Mouse (Mus musculus) embryonic facial prominence, embryonic 13.5 days (tissue): Measurements from ENCODE around the gene Ggt5. TPM values are rescaled to one million over a fixed set of nuclear protein-coding genes. Genes with fewer than 3 reads are reported as not detected.

Experiments used
- ATAC-seq: fragments of 200-750 bp; cut with Nextera tagmentation; 2 replicates; pipeline ENCODE4 v1.8.0; 2017; ENCODE audit warnings: low read depth; ENCODE audit not compliant: insufficient number of reproducible peaks, insufficient read depth, low FRiP score, low TSS enrichment
- H3K27ac ChIP-seq: fragments of 300-500 bp; sonication (generic); 2 replicates; pipeline ENCODE4 v1.5.1; 2015; ENCODE audit warnings: moderate library complexity, mild to moderate bottlenecking, inconsistent platforms
- H3K27me3 ChIP-seq: fragments of 300-500 bp; sonication (generic); 2 replicates; pipeline ENCODE4 v1.6.1; 2015; ENCODE audit warnings: mild to moderate bottlenecking, inconsistent platforms
- H3K36me3 ChIP-seq: fragments of 300-500 bp; sonication (generic); 2 replicates; pipeline ENCODE4 v1.6.1; 2015; ENCODE audit warnings: mild to moderate bottlenecking, inconsistent platforms
- H3K4me1 ChIP-seq: fragments of 300-500 bp; sonication (generic); 2 replicates; pipeline ENCODE4 v1.6.1; 2015; ENCODE audit warnings: inconsistent platforms
- H3K4me2 ChIP-seq: fragments of 300-500 bp; sonication (generic); 2 replicates; pipeline ENCODE4 v1.6.1; 2015; ENCODE audit warnings: moderate library complexity, mild to moderate bottlenecking, inconsistent platforms
- H3K4me3 ChIP-seq: fragments of 300-500 bp; sonication (generic); 2 replicates; pipeline ENCODE4 v1.5.1; 2015; ENCODE audit warnings: mild to moderate bottlenecking, inconsistent platforms
- H3K9ac ChIP-seq: fragments of 300-500 bp; sonication (generic); 2 replicates; pipeline ENCODE4 v1.6.1; 2015; ENCODE audit warnings: mild to moderate bottlenecking, inconsistent platforms
- H3K9me3 ChIP-seq: fragments of 300-500 bp; sonication (generic); 2 replicates; pipeline ENCODE4 v1.6.1; 2016; ENCODE audit warnings: inconsistent platforms
- WGBS: fragments of 180-500 bp; shearing (Covaris S2); methylation state at CpG from one replicate; pipeline ENCODE4 v1.1.7; 2015; ENCODE audit warnings: mixed read lengths; 5-methylcytosine and 5-hydroxymethylcytosine counted together
- polyA plus RNA-seq: library from polyadenylated mRNA; unstranded; fragments of >200 nt; fragmentation: Nextera tagmentation; extraction: Ambion mirVana; gene quantifications from 2 replicates; pipeline ENCODE4 v1.2.1, GENCODE M21; 2015

Ggt5 gene
- polyA plus RNA-seq, 1 experiment from 2014 or later, result 0.96 TPM

- Histone ChIP-seq H3K9ac (peak overlapping the region; percentile 60; the same call in 1 of the 2 replicates), H3K4me3 (peak overlapping the region; percentile 10; the same call in 1 of the 2 replicates)
Measured at GRCm38 (mm10) chr10:75589651-75590050, 511 bp downstream of the Ggt5 start.

GRCm38 (mm10) chr10:75591211-75591894 is 2.2 kb downstream of the Ggt5 start:
- H3K4me3 ChIP-seq, result no peak overlapping the region
- 78% methylated on average over 12 of the region's 12 CpGs for WGBS
- no peak overlapping the region for H3K27ac ChIP-seq
- no peaks in the 10 kb centered on the region for H3K27me3 ChIP-seq
- H3K36me3 ChIP-seq, result no peaks in the 10 kb centered on the region
- ATAC-seq, result no peak
- peaks cover 13% of the 10 kb centered on the region for H3K4me1 ChIP-seq
- H3K9ac ChIP-seq, result no peak overlapping the region
- no peaks in the 10 kb centered on the region for H3K9me3 ChIP-seq
- H3K4me2 ChIP-seq, result no peak overlapping the region

More at GRCm38 (mm10) chr10:75589651-75590050, 511 bp downstream of the Ggt5 start:
- peak overlapping the region; percentile 35 for H3K4me2 ChIP-seq
- WGBS, result 73% methylated on average over 16 of the region's 16 CpGs
- no peaks in the 10 kb centered on the region for H3K9me3 ChIP-seq
- peaks cover 17% of the 10 kb centered on the region for H3K4me1 ChIP-seq
- no peaks in the 10 kb centered on the region for H3K36me3 ChIP-seq
- ATAC-seq, result no peak
- H3K27me3 ChIP-seq, result no peaks in the 10 kb centered on the region
- peak overlapping the region; percentile 60; the same call in 1 of the 2 replicates for H3K27ac ChIP-seq

- H3K9ac ChIP-seq, result no peak overlapping the region
- H3K4me2 ChIP-seq, result no peak overlapping the region
- no peak overlapping the region for H3K4me3 ChIP-seq
- H3K36me3 ChIP-seq, result no peaks in the 10 kb centered on the region
- H3K27me3 ChIP-seq, result no peaks in the 10 kb centered on the region
- WGBS, result 82% methylated on average over 7 of the region's 7 CpGs
- H3K27ac ChIP-seq, result no peak overlapping the region
- peaks cover 13% of the 10 kb centered on the region for H3K4me1 ChIP-seq
- peaks cover 7% of the 10 kb centered on the region; the same call in 1 of the 2 replicates for H3K9me3 ChIP-seq
- ATAC-seq, result no peak
Measured at GRCm38 (mm10) chr10:75592585-75592984, 3.4 kb downstream of the Ggt5 start.

DNA sequence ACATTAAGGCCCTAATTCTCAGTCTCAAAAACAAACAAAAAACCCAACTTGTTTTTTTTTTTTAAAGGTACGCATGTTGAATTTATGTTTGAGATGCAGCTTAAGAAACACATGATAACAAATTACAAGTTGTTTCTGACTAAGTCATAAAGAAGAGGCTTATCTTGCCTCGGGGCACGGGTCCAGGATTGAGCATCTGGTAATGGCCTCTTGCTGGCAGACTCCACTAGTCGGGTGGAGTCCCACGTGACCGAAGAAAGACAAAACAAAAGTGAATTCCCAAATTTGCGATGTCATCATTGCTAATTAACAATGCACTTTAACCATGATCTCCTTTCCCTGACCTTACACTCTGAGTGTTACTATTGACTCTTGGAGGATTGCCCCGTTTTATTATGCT is 6.8 kb downstream of the Ggt5 start:
- no peak overlapping the region for H3K4me3 ChIP-seq
- no peak for ATAC-seq
- no peak overlapping the region for H3K4me2 ChIP-seq
- H3K9ac ChIP-seq, result no peak overlapping the region
- H3K36me3 ChIP-seq, result no peaks in the 10 kb centered on the region
- H3K27ac ChIP-seq, result no peak overlapping the region
- 81% methylated on average over 8 of the region's 8 CpGs for WGBS
- H3K4me1 ChIP-seq, result no peaks in the 10 kb centered on the region; the same call in 1 of the 2 replicates
- peaks cover 13% of the 10 kb centered on the region; the same call in 1 of the 2 replicates for H3K9me3 ChIP-seq
- H3K27me3 ChIP-seq, result no peaks in the 10 kb centered on the region

- Histone ChIP-seq H3K4me2 (no peak overlapping the region), H3K9ac (no peak overlapping the region), H3K9me3 (peaks cover 13% of the 10 kb centered on the region; the same call in 1 of the 2 replicates), H3K36me3 (no peaks in the 10 kb centered on the region), H3K27ac (no peak overlapping the region), H3K4me3 (no peak overlapping the region), H3K4me1 (no peaks in the 10 kb centered on the region), H3K27me3 (no peaks in the 10 kb centered on the region)
- 81% methylated on average over 7 of the region's 7 CpGs for WGBS
- ATAC-seq, result no peak
Measured at GRCm38 (mm10) chr10:75600189-75600730, 11.1 kb downstream of the Ggt5 start.

DNA sequence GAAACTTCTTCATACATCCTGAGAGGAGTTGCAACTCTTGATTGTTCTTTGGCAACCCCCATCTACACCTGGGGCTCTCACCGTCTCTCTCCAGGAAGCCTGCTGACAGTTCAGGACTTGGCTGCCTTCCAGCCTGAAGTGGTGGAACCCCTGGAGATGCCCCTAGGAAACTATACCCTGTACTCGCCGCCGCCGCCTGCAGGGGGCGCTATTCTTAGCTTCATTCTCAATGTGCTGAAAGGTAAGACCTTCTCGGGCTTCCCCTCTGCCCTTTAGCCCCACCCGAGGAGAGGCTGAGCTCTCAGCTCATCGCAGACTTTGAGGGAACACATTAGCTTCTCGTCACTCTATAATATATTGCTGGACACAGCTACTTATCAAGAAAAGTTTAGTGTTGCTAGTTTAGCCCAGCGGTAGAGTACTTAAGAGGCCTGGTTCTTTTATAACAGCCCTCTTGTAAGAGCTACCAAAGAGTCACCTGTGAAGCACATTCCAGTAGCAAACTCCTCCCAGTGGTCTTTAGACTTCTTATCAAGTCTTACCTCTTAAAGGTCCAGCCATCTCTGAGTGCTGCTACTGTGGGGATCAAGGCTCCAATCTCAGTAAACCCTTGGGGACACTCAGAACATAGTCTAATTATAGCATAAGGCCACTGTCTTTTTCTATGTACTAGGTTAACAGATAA is 16.2 kb downstream of the Ggt5 start:
- WGBS, result 40% methylated on average over 11 of the region's 11 CpGs
- H3K27ac ChIP-seq, result no peak overlapping the region
- H3K9me3 ChIP-seq, result no peaks in the 10 kb centered on the region
- no peaks in the 10 kb centered on the region for H3K36me3 ChIP-seq
- H3K4me2 ChIP-seq, result no peak overlapping the region
- no peak for ATAC-seq
- H3K4me1 ChIP-seq, result no peaks in the 10 kb centered on the region
- no peak overlapping the region for H3K9ac ChIP-seq
- no peaks in the 10 kb centered on the region for H3K27me3 ChIP-seq
- no peak overlapping the region for H3K4me3 ChIP-seq

DNA sequence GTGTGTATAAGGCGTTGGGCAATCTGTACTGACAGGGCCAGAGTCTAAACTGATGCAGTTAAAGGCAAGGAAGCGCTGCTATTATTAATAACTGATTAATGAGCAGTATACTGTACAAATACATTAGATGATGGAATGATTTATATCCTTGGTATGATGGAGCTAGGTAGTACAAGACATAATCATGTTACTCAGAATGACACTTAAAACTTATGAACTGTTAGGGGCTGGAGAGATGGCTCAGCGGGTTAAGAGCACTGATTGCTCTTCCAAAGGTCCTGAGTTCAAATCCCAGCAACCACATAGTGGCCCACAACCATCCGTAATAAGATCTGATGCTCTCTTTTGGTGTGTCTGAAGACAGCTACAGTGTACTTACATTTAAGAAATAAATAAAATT is 18.1 kb downstream of the Ggt5 start:
- Histone ChIP-seq H3K9me3 (no peaks in the 10 kb centered on the region), H3K4me2 (no peak overlapping the region), H3K27me3 (no peaks in the 10 kb centered on the region), H3K27ac (no peak overlapping the region), H3K4me1 (no peaks in the 10 kb centered on the region), H3K36me3 (no peaks in the 10 kb centered on the region), H3K4me3 (no peak overlapping the region), H3K9ac (no peak overlapping the region)
- ATAC-seq, result no peak
- WGBS, result 88% methylated on average over 4 of the region's 4 CpGs

DNA sequence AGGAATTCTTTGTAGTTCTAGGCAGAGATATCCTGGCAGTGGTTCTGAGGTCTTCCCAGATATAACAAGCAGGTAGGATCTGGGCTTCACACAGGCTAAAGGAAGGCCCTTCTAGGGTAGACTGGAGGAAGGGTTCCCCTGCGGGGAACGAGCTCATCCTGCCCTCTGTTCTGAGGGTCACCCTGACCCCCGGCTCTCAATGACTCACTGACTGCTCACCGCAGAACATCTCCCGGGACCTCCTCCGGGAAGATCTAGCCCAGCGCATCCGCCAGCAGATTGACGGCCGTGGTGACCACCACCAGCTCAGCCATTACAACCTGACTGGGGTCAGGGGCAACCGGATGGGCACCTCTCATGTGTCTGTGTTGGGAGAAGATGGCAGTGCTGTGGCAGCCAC is 19.8 kb downstream of the Ggt5 start:
- Histone ChIP-seq H3K4me2 (no peak overlapping the region), H3K9me3 (no peaks in the 10 kb centered on the region), H3K4me3 (no peak overlapping the region), H3K9ac (no peak overlapping the region), H3K36me3 (no peaks in the 10 kb centered on the region), H3K27me3 (no peaks in the 10 kb centered on the region), H3K4me1 (no peaks in the 10 kb centered on the region), H3K27ac (no peak overlapping the region)
- WGBS, result 92% methylated on average over 11 of the region's 11 CpGs
- ATAC-seq, result no peak

DNA sequence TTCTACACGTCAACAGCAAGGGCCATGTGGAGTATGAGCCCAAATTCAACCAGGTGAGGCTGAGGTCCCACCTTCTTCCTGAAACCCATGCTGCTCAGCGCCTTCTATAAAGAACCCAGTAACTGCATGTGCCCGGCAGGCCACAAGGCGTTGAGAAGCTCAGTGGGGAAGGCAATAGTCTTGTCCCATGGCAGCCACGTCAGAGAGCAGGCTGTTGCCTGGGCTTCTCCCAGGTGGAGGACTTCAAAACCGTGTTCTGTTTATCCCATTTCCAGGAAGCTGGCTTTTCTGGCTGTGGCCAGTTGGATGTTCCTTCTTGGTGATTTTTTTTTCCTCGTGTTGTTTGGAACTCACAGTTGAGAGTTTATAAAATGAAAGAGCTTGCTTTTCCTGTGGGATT is 21.3 kb downstream of the Ggt5 start:
- WGBS, result 63% methylated on average over 7 of the region's 7 CpGs
- Histone ChIP-seq H3K4me2 (no peak overlapping the region), H3K27ac (no peak overlapping the region), H3K9me3 (no peaks in the 10 kb centered on the region), H3K36me3 (no peaks in the 10 kb centered on the region), H3K4me3 (no peak overlapping the region), H3K9ac (no peak overlapping the region), H3K4me1 (no peaks in the 10 kb centered on the region), H3K27me3 (no peaks in the 10 kb centered on the region)
- no peak for ATAC-seq

DNA sequence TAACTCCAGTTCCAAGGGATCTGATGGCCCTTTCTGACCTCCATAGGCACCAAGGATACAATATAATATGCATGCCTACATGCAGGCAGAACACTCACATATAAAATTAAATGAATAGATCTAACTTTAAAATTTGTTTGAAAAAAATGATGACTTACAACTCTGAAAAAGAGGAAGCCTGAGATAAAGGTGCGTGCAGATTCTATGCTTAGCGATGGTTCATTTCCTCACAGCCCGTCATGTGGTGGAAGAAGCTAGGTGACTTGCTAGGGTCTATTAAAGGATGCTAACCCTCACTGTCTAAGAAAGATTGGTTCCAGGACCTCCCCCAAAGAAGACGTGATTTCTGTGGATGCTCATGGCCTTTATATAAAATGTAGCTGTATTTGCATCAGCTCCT is 26.9 kb downstream of the Ggt5 start:
- WGBS, result 92% methylated on average over 4 of the region's 4 CpGs
- ATAC-seq, result no peak
- no peaks in the 10 kb centered on the region for H3K27me3 ChIP-seq

GRCm38 (mm10) chr10:75620818-75621217 is 31.7 kb downstream of the Ggt5 start:
- Histone ChIP-seq H3K27me3 (no peaks in the 10 kb centered on the region), H3K4me3 (no peak overlapping the region), H3K4me1 (no peaks in the 10 kb centered on the region), H3K9ac (no peak overlapping the region), H3K9me3 (no peaks in the 10 kb centered on the region), H3K4me2 (no peak overlapping the region), H3K36me3 (no peaks in the 10 kb centered on the region), H3K27ac (no peak overlapping the region)
- ATAC-seq, result no peak
- 53% methylated on average over 3 of the region's 3 CpGs for WGBS

More for the DNA sequence above, 26.9 kb downstream of the Ggt5 start:
- no peaks in the 10 kb centered on the region for H3K36me3 ChIP-seq
- no peak overlapping the region for H3K27ac ChIP-seq
- H3K4me2 ChIP-seq, result no peak overlapping the region
- H3K4me1 ChIP-seq, result no peaks in the 10 kb centered on the region
- no peak overlapping the region for H3K9ac ChIP-seq
- H3K4me3 ChIP-seq, result no peak overlapping the region
- H3K9me3 ChIP-seq, result no peaks in the 10 kb centered on the region

GRCm38 (mm10) chr10:75625920-75626319 is 36.8 kb downstream of the Ggt5 start:
- no peaks in the 10 kb centered on the region for H3K4me1 ChIP-seq
- H3K9me3 ChIP-seq, result no peaks in the 10 kb centered on the region
- no peak overlapping the region for H3K27ac ChIP-seq
- no peak overlapping the region for H3K4me3 ChIP-seq
- no peak for ATAC-seq
- no peak overlapping the region for H3K9ac ChIP-seq
- 51% methylated on average over 6 of the region's 6 CpGs for WGBS
- no peaks in the 10 kb centered on the region for H3K36me3 ChIP-seq
- H3K27me3 ChIP-seq, result no peaks in the 10 kb centered on the region
- H3K4me2 ChIP-seq, result no peak overlapping the region
